Mouse (Mus musculus): ENCODE measurements around the gene Polr2c.

DNA sequence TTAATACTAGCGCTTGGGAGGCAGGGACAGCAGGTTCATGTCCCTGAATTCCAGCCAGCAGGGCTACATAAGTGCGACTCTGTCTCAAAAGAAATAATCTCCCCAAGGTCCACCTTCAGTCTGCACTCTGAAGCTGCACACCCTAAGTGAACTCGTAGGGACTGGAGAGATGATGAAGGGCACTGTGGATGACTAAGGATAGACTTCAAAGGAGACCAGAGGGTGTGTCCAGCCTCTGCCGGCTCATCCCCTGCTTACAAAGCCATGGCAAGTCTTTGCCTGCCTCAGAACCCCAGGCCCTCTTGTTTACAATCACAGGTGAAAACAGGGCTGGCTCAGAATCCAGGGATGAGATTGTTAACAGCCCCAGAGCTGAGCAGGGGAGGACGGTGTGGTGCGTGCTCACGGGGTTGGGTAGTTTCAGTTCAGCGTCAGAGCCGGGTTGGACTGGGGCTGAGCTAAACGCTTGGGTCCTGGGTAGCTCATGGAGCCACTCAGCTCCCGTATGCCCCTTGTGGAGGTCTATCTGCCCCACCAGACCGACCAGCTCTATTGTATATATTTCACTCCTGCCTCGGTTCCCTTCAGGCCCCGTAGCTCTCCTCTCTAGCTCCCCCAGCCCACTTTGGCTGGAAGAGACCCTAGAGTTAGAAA, 31.3 kb downstream of the Polr2c start:
- TF ChIP-seq CHD2 (IDR thresholded peaks at IDR 0.05; ENCODE audit: low read length) (no peak), CTCF (conservative IDR thresholded peaks at IDR 0.05 in 1 of 2, IDR thresholded peaks at IDR 0.05 in 1 of 2; ENCODE audit: low read depth in 2 of 2, low read length in 2 of 2) (no peak), MAX (IDR thresholded peaks at IDR 0.05; ENCODE audit: low read length) (no peak), MAFK (IDR thresholded peaks at IDR 0.05; ENCODE audit: insufficient replicate concordance, low read length) (no peak), EP300 (IDR thresholded peaks at IDR 0.05; ENCODE audit: low read length) (no peak), E2F4 (IDR thresholded peaks at IDR 0.05; ENCODE audit: insufficient replicate concordance, low read depth, low read length) (no peak), POLR2A (IDR thresholded peaks at IDR 0.05; ENCODE audit: low read depth, low read length) (no peak)

Measured in CH12.LX (cell line).